Mouse (Mus musculus) megakaryocyte, adult 5-6 weeks (primary cell): ENCODE measurements at regions not wholly inside any gene's neighbourhood (a gene's known extent, or its start where the extent isn't known, plus 50 kb on each side); places are given as distances from the start of the nearest gene placed in this dataset.

Experiments used
- ATAC-seq: 2 replicates; pipeline ENCODE4 v1.8.0; 2016; ENCODE audit warnings: mild to moderate bottlenecking, inconsistent platforms; ENCODE audit not compliant: poor library complexity, severe bottlenecking

- no peak for ATAC-seq
These were observed 96.2 kb upstream of the Klf9 start for GRCm38 (mm10) chr19:23044510-23045464.

DNA sequence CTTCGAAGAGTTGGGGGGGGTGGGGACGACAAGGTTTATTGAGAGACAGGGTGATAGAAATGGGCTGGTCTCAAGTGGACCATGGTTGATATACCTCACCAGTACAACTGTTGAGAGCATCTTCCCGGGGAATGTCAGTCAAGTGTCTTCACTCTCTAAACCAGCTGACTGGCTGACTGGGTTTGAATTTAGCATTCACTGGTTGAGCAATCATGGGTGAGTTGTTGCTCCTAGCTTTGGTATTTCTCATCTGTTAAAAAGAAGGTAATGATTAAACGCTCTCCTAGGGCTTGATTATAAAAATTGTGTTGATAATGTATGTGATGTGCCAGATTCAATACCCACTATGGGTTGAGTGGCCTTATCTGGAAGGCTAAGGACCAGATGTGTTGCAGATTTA lies 89.6 kb upstream of the Klf9 start:
- ATAC-seq = no peak

GRCm38 (mm10) chr19:23054440-23054839 lies 86.6 kb upstream of the Klf9 start:
- ATAC-seq = no peak

DNA sequence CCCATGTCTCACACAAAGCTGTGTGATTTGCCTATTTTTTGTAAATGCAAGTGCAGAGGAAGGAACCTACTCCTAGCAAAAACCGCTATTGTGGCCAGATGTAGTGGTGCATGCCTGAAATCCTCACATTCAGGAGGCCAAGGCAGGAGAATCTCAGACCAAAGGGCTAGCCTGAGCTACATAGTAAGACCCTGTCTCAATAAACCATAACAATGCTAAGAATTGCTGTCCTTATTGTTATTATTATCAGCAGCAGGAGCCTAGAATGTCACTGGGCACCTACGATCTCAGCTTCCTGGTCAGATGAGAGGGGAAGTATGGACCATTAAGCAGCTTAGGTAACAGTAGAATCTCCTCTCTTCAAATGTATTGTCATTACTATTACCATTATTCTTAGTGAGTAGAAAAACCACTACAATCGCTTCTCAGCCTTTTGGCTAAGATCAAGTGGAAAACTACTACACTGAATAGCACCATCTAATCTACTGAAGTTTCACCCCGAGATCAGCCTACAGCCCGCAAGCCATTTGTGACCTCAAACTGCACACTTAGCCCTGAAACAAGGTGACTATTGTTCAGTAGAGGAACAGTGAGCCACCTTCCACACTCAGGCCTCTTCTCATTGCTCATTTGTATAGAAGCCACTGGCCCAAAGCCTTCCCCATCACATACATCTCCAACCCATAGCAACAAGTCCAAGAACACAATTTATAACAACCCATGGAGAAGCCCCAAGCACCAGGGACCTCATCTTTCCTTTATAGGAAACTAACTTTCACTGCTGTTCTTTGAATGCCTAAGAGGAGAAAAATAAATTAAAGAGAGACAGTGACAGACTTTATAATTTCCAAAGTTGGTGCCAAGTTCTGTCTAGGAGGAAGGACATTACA lies 84.9 kb upstream of the Klf9 start:
- no peak for ATAC-seq

DNA sequence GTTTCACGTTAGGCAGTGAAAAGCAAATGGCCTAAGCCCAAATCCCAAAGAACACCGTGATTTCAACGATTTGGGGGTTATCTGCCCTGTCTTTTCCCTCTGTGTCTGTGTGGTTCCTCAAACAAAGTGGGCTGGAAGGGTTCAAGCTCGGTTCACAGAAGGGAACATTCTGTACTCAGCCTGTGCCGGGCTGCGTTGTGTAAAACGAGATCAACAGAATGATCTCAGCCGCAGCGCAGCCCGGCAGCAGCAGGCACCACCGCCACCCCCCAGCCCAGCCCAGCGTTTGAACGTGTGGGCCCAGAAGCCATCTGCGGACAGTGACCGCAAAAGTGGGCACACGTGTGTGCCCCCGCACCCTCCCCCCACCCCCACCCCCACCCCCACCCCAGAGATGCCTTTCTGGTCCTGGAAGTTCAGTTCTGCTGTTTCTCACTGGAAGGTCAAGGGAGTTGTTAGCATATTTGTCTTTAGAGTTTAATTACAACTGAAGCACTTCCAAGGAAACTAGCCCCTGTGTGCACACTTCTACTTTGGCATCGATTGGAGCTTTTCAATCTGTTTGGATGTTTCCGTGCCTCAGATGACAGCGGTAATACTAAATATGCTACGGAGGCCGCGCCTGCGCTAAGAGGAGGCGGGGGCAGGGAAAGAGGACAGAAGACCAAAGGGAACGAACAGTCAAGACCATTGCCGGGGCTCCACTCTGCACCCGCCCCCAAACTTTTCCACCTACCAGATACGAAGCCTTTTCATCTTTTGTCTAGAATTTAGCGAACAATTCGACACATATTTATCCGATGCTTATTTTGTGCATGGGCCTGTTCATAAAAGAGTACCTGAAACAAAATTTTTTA lies 83.9 kb upstream of the Klf9 start:
- ATAC-seq = peak; percentile 77

DNA sequence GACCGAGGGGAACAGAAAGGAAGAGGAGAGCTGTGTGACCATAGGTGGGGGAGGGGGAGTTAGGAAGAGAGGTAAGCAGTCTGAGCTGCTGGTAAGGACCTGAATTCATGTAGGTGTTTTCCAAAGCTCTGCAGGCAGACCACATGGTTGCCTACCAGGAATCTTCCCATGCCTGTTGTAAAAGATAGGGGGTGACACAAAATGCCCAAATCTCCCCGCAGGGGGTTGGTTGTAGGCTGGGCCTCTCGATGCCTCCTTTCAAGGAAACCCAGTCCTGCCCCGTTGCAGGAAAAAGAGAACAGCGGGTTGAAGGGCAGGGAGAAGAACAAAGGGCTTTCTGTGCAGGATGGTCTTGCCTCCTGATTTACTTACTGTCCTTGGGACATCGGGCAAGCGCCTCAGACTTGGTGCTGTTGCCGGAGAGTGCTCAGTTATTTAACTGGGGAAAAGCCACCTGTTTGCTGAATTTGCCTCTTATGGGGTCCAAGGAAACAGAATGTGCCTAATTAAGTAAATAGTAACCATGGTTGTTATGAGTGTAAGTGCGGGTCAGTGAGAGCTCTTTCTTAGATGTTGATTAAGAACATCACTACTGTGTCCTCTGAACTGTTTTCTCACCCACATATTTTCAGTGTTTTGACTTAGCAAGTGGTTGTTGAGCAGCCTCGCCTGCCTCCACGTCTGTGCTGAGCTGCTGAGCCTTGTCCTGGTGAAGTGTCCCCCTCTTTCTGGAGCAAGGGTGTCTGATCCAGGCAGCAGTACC lies 83.1 kb upstream of the Klf9 start:
- no peak for ATAC-seq

DNA sequence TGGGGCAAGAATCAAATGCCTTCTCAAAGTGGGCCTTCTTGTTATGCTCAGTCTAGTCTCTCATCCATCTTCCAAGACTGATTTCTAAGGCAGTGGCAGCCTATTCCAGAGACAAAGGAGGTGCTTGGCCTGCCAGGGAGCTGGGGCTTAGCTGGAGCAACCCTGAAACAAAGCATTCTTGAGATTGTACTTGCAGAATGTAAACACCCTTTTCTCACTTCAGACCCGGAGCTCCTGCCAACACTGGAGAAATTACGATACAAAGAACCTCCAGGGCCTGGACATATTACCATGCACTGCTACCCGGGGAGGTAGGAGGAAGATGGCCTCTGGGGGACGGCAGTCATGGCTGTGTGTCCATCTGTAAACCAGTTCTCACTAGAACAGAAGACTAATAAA lies 82.5 kb upstream of the Klf9 start:
- no peak for ATAC-seq

GRCm38 (mm10) chr19:23061081-23061640 lies 79.9 kb upstream of the Klf9 start:
- no peak for ATAC-seq

- no peak for ATAC-seq
These were observed 79.1 kb upstream of the Klf9 start for GRCm38 (mm10) chr19:23061906-23062305.

GRCm38 (mm10) chr19:23062851-23063250 lies 78.2 kb upstream of the Klf9 start:
- no peak for ATAC-seq

GRCm38 (mm10) chr19:23065548-23065947 lies 75.5 kb upstream of the Klf9 start:
- no peak for ATAC-seq

- ATAC-seq = no peak
These were observed 74.3 kb upstream of the Klf9 start for GRCm38 (mm10) chr19:23066726-23067125.

DNA sequence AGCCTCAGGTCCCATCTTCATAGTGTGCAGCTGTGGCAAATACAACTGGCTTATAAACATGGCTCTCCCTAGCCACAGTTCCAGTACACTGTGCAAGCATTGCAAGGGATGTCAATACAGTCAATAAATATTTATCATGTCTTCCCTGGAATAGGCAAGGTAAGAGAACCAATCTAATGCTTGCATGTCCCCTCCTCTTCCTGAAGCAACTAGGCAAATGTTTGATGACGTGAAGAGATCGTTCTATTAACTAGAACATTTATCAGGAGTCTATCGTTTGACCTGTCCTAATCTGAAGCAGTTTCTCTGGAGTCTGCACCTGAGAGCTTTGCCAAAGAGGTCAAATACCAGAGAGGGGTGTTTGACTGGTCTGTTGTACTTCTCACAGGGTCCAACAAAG lies 72.4 kb upstream of the Klf9 start:
- no peak for ATAC-seq

GRCm38 (mm10) chr19:23069656-23070055 lies 71.4 kb upstream of the Klf9 start:
- no peak for ATAC-seq

DNA sequence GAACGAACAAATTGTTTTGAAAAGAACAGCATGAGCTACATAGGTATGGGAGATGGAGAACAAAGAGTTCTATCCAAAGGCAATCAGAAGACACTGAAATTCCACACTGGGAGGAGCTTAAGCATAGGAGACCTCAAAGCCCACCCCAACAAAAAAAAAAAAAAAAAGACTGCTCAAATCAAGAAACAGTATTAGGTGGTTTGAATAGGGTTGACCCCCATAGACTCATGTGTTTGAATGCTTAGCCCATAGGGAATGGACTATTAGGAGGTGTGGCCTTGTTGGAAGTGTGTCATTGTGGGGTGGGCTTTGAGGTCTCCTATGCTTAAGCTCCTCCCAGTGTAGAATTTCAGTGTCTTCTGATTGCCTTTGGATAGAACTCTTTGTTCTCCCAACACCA lies 70.0 kb upstream of the Klf9 start:
- no peak for ATAC-seq

DNA sequence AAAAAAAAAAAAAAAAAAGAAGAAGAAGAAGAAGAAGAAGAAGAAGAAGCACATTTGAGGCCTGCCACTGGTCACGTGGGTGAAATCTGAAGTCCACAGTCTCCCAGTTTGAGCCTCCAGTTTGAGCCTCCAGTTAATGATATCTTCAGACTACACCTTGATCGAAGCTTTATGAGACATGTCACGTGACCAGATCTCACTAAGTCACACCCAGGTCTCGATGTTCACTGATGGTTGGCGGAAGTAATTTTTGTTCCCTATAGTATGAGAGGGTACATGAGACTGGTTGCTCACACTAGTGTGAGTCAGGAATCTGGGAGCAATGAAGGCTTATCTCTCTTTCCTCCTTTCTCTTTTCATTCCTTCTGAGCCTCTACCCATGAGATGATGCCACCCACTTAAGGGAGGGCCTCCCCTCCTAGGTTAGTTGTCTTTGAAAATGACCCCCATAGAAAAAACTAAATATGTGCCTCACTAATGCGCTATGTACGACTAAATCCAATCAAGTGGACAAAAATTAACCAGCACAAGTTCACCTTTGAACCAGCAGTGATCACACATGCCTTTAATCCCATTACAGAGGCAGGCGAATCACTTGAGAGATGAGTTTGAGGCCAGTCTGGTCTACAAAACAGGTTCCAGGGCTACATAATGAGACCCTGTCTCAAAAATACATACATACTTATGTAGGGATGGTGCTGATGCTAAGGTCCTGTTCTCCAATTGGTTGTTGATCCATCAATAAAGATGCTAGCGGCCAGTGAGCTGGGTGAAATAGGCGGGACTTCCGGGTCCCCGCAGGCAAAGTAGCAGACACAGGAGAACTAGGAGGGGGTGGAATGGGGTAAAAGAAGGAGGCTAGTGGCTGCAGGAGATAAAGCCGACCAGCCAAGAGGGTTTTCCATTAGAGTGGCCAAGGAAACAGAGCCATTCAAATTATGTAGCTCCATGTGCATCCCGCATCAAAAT lies 66.1 kb upstream of the Klf9 start:
- ATAC-seq = no peak

DNA sequence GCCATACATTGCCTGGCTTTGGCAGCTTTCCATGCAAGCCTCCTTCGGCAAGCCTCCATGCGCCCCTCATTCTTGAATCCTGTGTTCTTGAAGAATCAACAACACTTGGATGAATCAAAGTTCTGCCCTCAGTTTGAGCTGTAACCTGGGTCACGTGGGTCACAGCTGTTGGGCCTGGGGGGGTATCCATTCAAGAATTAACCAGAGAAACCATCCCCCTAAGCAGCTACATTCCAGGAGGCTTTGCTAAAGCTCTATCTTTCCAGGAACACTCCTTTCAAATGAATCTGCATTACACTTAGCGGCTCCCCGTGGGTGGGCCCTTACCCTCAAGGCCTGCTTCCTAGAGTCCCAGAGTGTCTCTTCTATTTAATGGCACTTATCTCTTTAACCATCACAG lies 65.2 kb upstream of the Klf9 start:
- no peak for ATAC-seq

- ATAC-seq = no peak
These were observed 55.8 kb upstream of the Klf9 start for GRCm38 (mm10) chr19:23085173-23085660.
